Mouse (Mus musculus): Measurements from ENCODE around the gene Cldn3.

Gene Cldn3

DNA sequence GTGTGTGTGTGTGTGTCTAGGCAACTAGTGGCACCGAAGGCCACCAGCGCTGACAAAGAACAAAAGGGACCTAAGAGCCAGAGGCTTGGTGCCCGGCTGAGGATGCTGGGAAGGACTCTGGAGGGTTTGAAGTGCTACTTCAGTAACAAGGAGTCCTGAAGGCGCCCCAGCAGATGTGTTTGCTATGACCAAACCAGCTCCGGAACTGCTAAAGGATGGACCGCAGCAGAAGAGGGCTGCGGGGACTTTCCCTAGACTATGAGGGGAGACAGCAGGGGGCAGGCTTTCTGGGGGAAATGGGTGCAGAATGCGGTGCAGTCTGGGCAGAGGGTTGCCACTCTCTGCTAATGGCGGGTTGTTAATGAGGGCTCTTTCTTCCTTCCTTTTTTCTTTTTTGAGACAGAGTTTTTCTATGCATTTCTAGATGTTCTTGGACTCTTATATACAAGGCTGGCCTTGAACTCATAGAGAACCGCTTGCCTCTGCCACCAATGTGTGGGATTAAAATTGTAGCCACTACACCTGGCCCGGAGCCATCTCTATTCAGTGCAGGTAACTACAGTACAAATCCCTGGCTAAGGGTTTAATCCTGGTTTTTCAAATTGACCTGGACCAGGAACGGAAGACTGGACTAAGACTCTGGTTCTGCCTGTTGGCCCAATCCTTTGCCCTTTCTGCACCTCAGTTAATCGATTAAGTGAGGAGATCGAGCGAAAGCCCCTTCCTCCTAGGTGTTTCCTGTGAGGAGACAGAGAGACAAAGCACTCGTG is 22.0 kb downstream of the Cldn3 start:
- DNase-seq, result peak; percentile 41 to 79

DNA sequence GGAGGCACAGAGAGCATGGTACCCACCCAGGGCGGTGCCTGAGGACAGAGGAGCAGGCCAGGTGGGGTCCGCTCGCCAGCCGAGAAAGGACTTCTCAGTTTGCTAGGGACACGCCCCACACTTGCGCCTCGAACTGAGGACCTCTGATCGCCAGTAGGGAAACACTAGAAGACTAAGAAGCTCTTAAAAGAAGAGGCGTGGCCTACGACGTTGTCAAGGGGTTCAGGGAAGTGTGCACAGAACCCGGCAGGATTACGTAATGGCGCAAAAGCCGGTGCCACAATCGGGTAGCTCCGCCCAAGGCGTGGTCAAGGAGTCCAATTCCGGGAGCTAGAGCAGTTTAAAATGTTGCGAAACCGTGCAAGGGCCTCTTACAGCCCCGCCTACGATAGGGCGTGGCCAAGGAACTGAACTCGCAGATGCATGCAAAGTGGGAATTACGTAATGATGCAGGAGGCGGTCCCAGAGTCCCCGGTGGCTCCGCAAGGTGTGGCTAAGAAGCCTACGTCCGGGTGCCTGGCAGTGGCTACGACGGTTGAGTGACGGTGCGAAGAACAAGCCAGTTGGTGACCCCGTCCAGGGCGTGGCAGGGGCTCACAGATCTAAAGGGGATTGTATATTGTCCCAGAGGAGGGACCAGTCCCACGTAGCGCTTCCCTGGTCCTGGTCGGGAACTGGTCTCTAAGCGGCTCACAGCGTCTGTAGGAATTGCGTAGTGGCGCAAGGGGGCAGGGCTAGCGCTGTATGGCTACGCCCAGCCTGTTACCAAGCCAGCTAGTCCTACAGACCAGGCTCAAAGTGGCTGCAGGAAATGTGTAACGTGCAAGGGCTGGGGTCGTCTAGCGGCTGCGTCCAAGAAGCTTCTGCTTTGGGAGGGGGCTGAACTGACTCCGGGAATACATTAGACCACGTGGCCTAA is 22.9 kb downstream of the Cldn3 start, which contains the start of gene Abhd11:
Gene Abhd11, plus strand, starts transcription at position 482 of the 919 bp plus-strand sequence.
- peak; percentile 97 to 98 for DNase-seq

DNA sequence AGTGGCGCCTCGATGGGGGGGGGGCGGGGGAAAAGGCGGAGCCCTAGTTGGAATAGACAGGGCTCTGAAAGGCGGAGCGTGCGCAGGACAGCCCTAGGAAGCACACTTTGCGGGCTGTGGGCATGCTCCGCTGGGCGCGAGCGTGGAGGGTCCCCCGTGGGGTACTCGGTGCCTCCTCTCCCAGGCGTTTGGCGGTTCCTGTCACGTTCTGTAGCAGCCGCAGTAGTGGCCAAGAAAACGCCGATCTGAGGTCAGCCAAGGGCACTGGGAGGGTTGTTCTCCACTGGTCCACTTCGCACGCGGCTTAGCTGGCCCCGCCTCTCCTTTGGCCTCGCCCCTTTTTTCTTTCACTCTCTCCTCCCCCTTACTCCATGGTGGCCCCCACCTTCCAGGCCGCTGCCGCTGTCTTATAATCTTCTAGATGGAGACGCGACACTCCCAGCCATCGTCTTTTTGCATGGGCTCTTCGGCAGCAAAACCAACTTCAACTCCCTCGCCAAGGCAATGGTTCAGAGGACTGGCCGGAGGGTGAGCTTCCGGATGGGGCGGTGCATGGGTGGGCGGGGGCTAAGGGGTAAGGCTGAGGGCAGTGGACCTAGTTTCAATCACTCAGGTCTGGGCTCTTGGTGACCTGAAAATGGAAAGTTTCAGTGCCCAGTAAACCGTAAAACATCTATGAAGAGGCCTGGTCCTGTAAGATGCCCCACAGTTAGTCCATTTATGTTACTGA is 23.7 kb downstream of the Cldn3 start:
- peak; percentile 86 to 88 for DNase-seq

DNA sequence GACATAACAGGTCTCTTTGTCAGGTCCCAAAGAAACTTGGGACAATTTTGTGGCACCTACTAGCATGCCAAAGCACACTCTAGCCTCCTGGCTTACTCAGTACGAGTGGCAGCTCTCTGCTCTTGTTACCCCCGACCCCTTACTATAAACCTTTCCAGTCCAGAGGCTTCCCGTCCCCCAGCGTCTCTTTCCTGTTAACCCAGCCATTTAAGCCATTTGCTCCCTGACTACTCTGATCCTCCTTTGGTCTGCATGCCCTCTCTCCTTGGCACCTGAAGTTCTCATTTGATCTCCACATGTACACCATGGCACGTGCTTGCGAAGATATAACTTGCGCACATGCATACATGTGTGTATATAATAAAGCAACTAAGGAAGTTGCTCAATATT is 24.3 kb downstream of the Cldn3 start:
- no peak for DNase-seq

DNA sequence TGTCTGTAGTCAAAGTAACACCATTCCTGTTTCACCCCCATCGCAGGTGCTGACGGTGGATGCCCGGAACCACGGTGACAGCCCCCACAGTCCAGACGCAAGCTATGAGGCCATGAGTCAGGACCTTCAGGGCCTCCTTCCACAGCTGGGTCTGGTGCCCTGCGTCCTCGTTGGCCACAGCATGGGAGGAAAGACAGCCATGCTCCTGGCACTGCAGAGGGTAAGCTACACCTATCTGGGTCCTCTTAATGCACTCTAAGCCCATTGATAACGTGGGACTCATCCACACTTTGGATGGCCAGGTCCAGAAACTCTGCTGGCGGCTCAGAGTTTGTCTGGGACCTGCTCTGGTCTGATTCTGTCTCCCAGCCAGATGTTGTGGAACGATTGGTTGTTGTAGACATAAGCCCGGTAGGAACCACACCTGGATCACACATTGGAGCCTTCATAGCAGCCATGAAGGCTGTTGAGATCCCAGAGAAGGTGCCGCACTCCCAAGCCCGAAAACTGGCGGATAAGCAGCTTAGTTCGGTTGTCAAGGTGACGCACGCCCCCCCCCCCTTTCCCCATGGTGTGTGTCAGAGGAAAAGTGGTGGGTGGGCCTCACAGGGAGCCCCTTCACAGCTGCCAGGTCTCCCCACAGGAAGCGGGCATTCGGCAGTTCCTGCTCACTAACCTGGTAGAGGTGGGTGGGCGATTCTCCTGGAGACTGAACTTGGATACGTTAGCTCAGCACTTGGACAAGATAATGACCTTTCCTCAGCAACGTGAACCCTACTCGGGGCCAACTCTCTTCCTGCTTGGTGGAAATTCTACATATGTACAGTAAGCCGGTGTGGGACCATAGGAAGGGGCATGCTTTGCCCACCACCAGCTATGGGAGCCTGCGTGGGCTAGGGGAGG is 25.1 kb downstream of the Cldn3 start:
- DNase-seq, result no peak

GRCm38 (mm10) chr5:135011809-135012613 is 26.0 kb downstream of the Cldn3 start:
- DNase-seq, result no peak

DNA sequence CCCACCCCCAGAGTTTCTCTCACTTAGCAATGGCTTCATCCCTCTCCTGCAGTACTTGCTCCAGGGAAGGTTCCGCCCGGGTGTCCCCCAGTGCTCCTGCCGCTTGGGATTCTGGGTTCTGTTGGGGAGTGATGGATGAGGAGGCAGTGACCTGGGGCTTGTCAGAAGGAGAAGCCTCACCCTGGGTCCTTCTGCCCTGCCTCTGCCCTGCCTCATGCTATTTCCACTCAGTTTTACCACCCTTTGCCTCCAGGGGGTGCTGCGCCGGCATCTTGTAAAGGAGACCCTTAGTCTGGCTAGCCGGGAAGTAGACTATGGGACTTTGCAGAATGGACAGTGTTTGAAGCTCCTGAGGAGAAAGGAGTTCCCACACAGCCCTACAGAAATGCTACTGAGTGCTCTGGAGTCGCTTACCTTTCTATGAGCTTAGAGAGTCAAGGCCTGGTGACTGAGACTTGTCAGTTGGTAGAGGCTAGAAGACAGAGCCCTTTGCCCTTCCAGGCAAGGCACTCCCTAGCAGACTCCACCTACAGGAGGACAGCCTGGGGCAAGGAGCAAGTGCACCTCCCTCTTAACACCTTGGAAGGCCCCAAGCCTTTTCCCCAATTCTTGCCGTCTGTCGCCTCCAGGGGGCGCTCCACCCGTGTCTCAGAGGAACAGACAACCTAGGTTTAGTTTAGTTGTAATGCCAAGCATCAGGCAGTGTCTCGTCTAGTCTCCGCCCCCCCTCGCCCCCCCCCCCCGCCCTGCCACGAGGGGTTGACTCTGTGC is 26.8 kb downstream of the Cldn3 start:
- DNase-seq, result peak; percentile 89 to 94

DNA sequence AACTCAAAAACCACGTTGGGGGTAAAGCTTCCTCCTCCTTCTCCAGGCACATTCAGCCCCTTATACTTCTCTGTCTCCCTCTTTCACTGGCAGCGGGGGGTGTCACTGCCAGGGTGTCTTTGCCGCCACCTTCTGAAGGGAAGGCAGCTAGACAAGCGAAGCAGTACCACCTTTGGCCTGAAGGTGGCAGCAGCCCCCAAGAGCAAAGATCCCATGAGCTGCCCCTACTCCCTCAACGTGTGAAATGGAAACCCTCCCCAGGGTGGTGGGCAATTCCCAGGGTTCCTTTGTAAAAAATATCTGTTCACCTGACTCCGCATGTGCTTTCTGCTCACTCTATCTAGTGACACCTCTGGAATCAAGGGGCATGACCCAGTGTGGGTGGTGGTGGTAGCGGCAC is 29.5 kb downstream of the Cldn3 start:
- peak; percentile 95 to 96 for DNase-seq

- no peak for DNase-seq
Observed at GRCm38 (mm10) chr5:135016224-135016759, 30.3 kb downstream of the Cldn3 start.

DNA sequence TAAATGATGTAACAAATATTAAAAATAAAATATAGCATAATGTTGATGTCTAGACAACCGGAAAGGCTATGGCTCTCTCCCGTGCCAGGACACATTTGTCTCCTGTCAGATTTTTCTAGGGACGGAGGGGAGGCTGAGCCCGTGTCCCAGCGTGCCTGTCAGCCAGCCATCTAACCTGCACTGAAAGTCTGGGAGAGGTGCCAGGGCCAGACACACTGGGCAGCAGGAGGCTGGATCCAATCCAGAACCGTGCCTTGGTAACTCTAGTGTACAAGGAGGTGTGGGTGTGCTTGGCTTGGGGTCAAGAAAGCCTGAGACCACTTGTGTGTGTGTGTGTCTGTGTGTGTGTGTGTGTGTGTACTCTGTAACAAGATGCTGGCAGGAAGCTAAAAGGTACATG is 35.8 kb downstream of the Cldn3 start:
- DNase-seq, result peak; percentile 100

GRCm38 (mm10) chr5:135023344-135024173 is 37.5 kb downstream of the Cldn3 start, which contains the start of gene Stx1a:
Gene Stx1a (plus strand): TSS chr5:135023482.
- DNase-seq, result peak; percentile 80 to 87

DNA sequence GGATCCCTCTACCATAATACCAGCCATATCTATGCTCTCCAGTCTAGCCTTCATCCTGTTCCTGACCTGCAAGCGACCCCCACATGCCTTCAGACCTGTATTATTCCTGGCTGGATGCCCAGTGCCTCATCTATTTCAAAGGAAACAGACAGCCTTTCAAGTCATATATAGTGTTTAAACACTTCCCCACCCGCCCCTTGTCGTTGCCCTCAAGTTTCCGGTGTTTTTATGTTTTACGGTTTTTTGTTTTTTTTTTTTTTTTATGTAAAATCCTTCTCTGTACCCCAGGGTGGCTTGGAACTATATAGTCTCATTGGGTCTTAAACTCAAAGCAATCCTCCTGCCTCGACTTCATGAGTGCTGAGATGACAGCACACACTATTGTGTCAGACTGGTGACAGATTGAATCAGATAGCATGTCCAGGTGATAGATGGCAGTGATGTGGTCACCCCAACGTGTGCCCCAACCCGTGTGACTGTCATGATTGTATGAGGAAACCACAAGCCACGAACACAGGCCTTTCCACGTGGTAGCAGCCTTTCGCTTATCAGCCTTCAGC is 38.7 kb downstream of the Cldn3 start:
- DNase-seq, result no peak

DNA sequence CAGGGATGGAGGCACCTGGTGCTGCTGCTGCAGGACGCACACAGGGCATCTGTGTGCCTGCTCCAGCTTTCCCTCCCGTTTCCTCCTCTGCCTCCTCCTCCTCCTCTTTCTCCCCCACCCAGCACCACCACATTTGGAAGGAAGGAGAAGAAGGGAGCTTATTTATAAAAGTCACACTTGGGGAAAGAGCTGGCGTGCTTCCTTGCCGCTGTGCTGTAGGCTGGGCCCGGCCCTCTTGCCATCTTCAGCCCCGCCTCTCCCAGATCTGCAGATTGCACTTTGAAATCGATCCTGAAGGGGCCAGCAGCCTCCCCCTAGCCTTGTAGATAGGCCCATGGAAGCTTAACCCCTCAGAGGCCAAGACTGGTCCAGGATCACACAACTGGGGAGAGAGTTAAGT is 39.9 kb downstream of the Cldn3 start:
- DNase-seq, result peak in 1 of 2 experiments; percentile 9

GRCm38 (mm10) chr5:135029007-135029854 is 43.2 kb downstream of the Cldn3 start:
- peak; percentile 80 to 82 for DNase-seq

DNA sequence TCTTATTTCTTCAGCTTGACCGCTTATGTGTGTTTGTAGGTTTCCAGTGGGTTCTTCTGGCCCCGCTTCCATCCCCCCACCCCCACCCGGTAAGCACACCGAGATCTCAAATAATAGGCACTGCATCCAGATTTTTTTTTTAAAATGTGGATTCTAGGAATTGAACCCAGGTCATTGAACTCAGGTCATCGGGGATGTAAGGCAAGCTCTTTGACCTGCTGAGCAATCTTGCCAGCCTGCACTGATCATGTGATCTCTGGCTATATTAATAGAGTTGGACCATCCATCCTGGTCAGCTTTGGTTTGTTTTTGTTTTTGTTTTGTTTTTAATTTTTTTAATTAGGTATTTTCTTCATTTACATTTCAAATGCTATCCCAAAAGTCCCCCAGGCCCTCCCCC is 46.6 kb downstream of the Cldn3 start:
- no peak for DNase-seq

DNA sequence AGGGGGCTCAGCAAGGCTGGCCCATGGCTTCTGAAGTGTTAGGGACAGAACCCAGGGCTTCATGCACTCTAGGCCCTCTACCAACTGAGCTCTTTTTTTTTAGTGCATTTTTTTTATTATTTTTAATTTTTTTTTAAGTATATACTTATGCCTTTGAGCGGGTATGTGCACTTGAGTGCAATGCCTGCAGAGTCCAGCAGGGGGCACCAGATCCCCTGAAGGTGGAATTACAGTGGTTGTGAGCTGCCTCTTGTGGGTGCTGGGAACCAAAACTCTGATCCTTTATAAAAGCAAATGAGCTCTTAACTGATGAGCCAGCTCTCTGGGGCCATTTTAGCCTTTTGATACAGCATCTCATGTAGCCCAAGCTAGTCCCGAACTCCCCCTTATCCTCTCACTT is 48.6 kb downstream of the Cldn3 start:
- DNase-seq, result no peak

DNA sequence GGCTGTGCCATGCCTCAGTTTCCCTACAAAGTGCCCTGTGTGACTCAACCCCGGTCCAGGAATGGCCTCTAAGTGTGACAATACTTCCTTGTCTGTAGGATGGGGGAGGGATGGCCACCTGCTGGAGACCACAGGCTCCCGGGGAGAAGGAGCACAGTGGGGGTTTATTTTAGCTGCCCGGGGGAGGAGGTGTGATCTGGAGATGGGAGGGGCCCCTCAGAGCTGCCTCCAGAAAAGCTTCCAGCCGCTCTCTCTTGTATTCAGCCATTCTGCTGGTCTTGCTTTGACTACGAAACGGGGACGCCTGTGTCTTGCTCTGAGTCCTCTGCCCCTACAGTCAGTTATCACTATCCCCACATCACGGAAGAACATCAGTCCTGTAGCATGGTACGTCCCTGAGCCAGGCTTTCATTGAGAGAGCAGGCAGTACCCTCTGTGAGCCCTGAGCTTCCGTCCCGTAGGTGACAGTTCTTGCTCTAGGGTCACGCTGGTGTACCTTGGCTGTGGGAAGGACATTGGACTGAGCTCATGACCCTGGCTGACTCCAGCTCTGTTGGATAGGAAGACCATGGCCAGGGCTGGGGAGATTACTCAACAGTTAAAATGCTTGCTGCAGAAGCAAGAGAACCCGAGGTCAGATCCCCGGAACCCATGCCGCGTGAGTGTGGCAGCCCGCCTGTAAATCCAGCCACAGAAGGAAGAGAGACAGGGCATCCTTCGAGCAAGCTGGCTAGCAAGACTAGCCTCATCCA is 49.8 kb downstream of the Cldn3 start:
- DNase-seq, result no peak
